Mouse (Mus musculus) brown adipose tissue, adult 24 weeks (tissue): ENCODE measurements around the gene Smim6. TPM values are rescaled to one million over a fixed set of nuclear protein-coding genes. Genes with fewer than 3 reads are reported as not detected.

Experiments used
- H3K27ac ChIP-seq: fragments of 200-500 bp; replicated peaks from 2 replicates; pipeline ENCODE4 v1.5.1; 2012; ENCODE audit warnings: low read depth, mild to moderate bottlenecking, low read length
- H3K4me1 ChIP-seq: fragments of 200-500 bp; 2 replicates; pipeline ENCODE4 v1.6.1; 2012; ENCODE audit warnings: low read length, mixed read lengths; ENCODE audit not compliant: control insufficient read depth, insufficient read depth, insufficient read length
- H3K4me3 ChIP-seq: fragments of 200-500 bp; 2 replicates; pipeline ENCODE4 v1.5.1; 2012; ENCODE audit warnings: low read depth, mild to moderate bottlenecking, low read length, moderate library complexity; ENCODE audit not compliant: insufficient read depth
- polyA plus RNA-seq: library from polyadenylated mRNA; stranded (reverse); fragments of >200 nt; gene quantifications from 2 replicates; pipeline ENCODE4 v1.2.4, GENCODE M21; 2012; ENCODE audit not compliant: missing spikeins, insufficient read depth, insufficient read length

The Smim6 gene
- not detected in 2 replicates for polyA plus RNA-seq

DNA sequence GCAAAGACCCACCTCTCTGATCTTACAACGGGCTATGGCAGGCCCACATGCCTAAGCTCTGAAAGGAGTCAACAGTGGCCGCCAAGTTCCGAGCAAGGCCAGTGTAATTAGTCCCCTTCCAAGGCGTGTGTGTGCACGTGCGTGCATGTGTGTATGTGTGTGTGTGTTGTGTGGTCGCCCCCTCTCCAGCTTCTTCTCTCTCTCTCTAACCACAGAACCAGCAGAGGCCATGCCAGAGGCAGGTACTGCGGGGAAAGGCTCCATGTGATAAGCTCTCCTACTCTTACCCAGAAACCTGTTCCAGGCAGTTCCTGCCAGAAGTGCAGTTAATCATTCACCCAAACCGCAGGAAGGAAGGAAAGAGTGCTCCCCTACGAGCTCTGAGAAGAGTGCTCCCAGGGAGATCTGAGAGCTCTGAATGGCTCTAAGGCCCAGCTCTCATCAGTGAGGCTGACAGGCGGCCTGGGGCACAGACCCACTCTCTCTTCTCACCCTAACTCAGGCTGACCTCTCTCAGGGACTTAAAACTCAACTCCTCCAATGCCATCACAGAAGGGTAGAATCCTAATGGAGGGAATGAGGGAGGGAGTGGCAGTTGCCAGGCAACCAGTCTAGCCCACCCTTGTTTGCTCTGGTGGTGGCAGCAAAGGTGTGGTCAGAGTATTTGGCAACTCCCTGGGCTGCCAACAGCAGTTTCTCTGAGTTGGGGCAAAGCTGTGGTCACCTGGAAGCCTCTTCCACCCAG, at the start of gene Smim6:
TSS of gene Smim6 (plus strand) at position 386 of the 745 bp plus-strand sequence.
- no peaks in the 10 kb centered on the region for H3K4me1 ChIP-seq
- H3K4me3 ChIP-seq = no peak within 1 kb of the TSS
- no peak within 1 kb of the TSS for H3K27ac ChIP-seq

DNA sequence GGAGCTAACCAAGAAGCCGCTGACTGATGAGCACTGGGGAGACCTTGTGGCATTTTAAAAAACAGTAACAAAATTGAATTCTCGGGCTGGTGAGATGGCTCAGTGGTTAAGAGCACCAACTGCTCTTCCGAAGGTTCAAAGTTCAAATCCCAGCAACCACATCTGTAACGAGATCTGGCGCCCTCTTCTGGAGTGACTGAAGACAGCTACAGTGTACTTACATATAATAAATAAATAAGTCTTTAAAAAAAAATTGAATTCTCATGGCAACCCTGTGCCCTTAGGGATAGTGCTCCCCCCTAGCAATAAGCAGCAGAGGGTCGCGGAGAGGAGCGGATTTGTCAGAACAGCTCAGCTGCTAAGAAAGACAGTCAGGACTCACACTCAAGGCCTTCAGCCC, 47.9 kb upstream of the Smim6 start:
- Histone ChIP-seq H3K4me3 (no peak overlapping the region), H3K27ac (no peak overlapping the region), H3K4me1 (no peaks in the 10 kb centered on the region)

GRCm38 (mm10) chr11:115869393-115869792, 42.4 kb upstream of the Smim6 start:
- no peak overlapping the region for H3K27ac ChIP-seq
- no peak overlapping the region for H3K4me3 ChIP-seq
- no peaks in the 10 kb centered on the region for H3K4me1 ChIP-seq

DNA sequence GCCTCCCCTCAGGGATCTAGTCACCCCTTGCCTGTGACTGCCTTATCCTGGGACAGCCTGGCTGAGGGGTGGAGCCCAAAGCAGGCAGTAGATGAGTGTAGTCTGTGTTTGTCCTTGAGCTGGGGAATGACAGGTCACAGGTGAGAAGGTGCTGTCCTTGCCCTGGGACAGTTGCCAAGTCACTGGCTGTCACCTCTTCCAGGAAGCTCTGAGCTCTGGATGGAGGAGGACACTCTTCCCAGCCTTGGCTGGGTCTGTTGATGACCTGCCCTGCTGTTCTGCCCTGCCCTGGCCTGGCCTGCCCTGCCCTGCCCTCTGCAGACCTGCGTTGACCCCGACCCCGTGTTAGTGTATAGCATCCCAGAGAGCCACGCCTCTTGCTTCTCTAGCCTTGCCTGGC, 39.4 kb upstream of the Smim6 start:
- no peak overlapping the region for H3K4me3 ChIP-seq
- no peaks in the 10 kb centered on the region for H3K4me1 ChIP-seq
- no peak overlapping the region for H3K27ac ChIP-seq

- H3K27ac ChIP-seq = no peak overlapping the region
- H3K4me3 ChIP-seq = no peak overlapping the region
- H3K4me1 ChIP-seq = no peaks in the 10 kb centered on the region
These were observed 35.9 kb upstream of the Smim6 start for GRCm38 (mm10) chr11:115875935-115876334.

DNA sequence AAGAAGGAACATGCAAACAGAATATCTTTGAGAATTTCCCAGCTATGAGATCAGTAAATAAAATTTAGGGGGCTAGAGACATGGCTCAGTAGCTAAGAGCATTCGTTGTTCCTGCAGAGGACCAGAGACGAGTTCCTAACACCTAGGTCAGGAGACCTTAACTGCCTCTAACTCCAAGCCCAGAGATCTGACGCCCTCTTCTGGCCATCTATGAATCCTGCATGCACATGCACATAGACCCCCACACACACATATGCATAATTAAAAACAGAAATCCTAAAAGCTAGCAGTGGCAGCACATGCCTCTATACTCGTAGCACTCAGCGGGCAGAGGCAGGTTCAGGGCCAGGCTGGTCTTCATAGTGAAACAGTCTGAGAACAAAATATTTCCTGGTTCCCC, 35.4 kb upstream of the Smim6 start:
- no peak overlapping the region for H3K4me3 ChIP-seq
- H3K27ac ChIP-seq = no peak overlapping the region
- no peaks in the 10 kb centered on the region for H3K4me1 ChIP-seq

GRCm38 (mm10) chr11:115877174-115877755, 34.6 kb upstream of the Smim6 start:
- H3K4me3 ChIP-seq = no peak overlapping the region
- H3K4me1 ChIP-seq = no peaks in the 10 kb centered on the region
- H3K27ac ChIP-seq = no peak overlapping the region

DNA sequence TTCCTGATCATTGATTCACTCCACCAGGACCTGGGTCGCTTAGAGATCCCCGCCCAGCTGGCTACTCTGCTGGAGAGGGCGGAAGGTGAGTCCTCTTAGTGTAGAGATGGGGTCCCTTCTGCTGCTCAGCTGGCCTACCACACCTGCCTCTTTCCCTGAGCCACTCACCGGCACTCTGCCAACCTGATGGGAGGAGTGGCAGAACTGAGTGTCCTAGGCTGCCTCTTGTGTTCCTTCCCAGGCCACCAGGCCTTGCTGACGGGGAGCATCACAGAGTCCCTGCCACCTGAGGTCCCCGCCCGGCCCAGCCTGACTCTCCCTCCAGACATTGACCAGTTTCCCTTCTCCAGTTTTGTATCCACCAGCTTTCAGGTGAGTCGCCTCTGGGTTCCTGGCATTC, 33.7 kb upstream of the Smim6 start:
- H3K4me3 ChIP-seq = no peak overlapping the region
- H3K27ac ChIP-seq = no peak overlapping the region
- no peaks in the 10 kb centered on the region for H3K4me1 ChIP-seq

- Histone ChIP-seq H3K4me3 (no peak overlapping the region), H3K4me1 (no peaks in the 10 kb centered on the region)
These were observed 30.8 kb upstream of the Smim6 start for GRCm38 (mm10) chr11:115881002-115881401.

DNA sequence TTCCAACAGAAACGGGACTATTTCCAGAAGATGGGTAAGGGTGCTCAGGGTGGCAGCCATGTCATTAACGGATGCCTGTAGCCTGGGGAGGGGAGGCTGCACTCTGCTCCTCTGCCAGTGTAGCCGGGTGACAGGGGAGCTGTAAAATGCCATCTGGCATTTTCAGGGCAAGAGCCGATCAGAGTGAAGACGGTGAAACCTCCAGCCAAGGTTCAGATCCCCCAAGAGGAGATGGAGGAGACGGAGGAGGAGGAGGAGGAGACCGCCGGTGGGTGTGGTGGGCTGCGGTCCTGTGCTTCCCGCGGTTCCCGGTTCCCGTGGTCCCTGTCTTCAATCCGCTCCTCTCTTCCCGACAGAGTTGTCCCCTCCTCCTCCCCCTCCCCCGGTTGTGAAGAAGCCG, 28.6 kb upstream of the Smim6 start:
- Histone ChIP-seq H3K4me3 (no peak overlapping the region), H3K4me1 (no peaks in the 10 kb centered on the region), H3K27ac (no peak overlapping the region)

More at GRCm38 (mm10) chr11:115881002-115881401, 30.8 kb upstream of the Smim6 start:
- H3K27ac ChIP-seq = no peak overlapping the region

DNA sequence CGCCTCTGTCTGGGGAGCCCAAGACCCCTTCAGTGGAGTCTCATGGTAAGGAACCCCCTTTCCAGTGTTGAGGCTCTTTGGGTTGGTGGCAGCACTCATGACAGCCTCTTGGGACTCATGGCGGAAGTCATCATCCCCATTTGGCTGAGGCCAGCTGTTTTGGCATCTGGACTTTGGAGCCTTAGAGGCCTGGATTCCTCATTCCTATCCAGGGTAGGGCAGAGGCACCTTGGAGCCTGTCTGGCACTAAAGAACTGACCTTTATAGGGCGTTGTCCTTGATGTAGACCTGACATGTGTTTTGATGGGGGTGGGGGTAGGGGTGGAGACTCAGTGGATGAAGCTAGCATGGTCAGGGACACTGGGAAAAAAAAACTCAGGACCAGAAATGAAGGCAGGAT, 27.5 kb upstream of the Smim6 start:
- H3K27ac ChIP-seq = no peak overlapping the region
- H3K4me1 ChIP-seq = no peaks in the 10 kb centered on the region
- no peak overlapping the region for H3K4me3 ChIP-seq

DNA sequence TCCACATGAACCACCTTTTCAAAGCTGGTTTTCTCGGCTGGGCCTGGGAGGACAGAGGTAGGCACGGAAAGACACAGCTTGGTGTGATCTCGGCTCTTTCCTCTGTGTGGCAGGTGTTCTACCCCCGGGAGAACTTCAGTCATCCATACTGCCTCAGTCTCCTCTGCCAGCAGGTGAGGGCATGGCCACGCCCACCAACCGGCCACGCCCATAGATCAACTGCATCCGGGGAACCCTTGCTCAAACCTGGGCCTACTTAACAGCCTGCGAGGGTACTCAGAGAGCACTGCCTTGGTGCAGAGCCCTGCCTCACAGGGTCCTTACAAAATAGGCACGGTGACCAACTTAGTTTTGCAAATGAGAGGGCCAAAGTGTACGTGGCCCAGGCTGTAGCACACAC, 26.5 kb upstream of the Smim6 start:
- Histone ChIP-seq H3K27ac (no peak overlapping the region), H3K4me1 (no peaks in the 10 kb centered on the region), H3K4me3 (no peak overlapping the region)

DNA sequence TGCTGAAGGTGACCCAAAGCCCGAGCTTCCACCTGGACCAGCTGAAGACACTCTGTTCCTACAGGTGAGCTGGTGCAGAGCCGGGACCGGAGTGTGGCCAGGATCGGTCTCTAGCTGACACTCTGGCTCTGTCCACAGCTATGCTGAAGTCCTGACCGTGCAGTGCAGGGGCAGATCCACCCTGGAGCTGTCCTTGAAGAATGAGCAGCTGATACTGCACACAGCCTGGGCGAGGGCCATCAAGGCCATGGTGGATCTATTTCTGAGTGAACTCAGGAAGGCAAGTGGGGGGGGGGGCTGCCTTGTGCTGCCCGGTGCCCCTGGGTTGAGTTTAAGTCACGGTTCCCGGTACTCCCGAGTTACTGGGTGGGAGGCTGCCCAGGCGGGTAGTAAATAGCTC, 25.4 kb upstream of the Smim6 start:
- Histone ChIP-seq H3K27ac (no peak overlapping the region), H3K4me1 (no peaks in the 10 kb centered on the region), H3K4me3 (no peak overlapping the region)

- Histone ChIP-seq H3K4me1 (no peaks in the 10 kb centered on the region), H3K27ac (no peak overlapping the region), H3K4me3 (no peak overlapping the region)
These were observed 23.8 kb upstream of the Smim6 start for GRCm38 (mm10) chr11:115888020-115888419.

DNA sequence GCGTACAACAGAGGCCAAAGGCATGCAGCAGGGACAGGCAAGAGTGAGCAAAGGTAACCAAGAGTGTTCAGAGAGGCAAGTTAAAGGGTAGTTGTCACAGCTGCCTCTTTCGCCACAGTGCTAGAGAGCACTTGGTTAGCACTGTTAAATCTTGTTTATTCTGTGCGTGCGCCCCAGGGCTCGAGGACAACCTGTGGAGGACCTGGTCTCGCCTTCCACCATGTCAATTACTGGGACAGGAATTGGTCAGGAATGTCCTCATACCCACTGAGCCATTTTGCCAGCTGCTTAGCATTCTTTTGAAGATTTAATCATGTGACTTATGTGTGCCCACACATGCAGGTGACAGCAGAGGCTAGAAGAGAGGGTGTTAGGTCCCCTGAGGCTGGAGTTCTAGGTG, 22.7 kb upstream of the Smim6 start:
- Histone ChIP-seq H3K4me1 (no peaks in the 10 kb centered on the region), H3K27ac (no peak overlapping the region), H3K4me3 (no peak overlapping the region)

GRCm38 (mm10) chr11:115892213-115892612, 19.6 kb upstream of the Smim6 start:
- Histone ChIP-seq H3K4me3 (no peak overlapping the region), H3K4me1 (no peaks in the 10 kb centered on the region), H3K27ac (no peak overlapping the region)
